Mouse (Mus musculus) layer of hippocampus, adult 18-20 months (tissue): ENCODE measurements around the gene Kcnh8. TPM values are rescaled to one million over a fixed set of nuclear protein-coding genes. Genes with fewer than 3 reads are reported as not detected.

ENCODE experiments used
- DNase-seq, 2 experiments: peaks; one replicate each; pipeline ENCODE4 v3.0.0; 2022; ENCODE audit warnings: low spot score in 2 of 2
- total RNA-seq, 2 experiments: library from RNA; stranded (reverse); gene quantifications; 2 replicates each; pipeline ENCODE4 v1.2.3; 2021

The Kcnh8 gene
- total RNA-seq, 2 experiments from 2014 or later = 0.58 to 0.69 TPM

DNA sequence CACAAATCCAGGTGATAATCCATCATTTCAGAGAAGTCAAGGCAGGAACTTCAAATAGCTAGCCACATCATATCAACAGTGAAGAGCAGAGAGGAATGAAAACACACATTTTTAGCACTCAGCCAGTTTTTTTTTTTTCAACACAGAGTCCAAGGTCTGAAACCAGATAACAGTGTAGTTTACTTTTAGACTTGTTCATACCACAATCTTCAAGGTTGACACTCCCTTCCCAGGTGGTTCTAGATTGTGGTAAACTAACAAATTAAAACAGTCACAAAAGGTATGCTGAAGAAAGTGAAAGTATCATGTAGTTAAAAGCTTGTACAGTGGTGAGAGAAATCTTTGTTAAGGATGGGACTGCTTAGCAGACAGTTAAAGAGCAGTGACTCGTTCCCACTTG is 216.5 kb downstream of the Kcnh8 start:
- no peak for DNase-seq

DNA sequence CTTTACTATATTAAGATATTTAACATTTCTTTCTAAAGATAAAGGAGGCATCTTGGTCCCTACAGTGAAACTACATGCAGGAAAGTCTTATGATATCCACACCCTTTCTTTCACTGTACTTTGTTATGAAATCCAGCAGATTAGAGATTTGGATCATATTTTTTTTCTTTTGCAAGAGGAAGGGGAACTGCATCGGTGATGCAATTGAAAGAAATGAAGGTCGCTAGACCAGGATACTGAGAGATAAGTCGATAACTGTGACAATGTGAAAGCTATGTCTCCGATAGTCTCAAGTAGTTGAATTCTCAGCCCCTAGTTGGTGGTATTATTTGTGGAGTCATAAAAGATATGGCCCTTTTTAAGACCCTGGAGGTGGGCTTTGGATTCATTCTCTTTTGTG is 227.2 kb downstream of the Kcnh8 start:
- no peak for DNase-seq

DNA sequence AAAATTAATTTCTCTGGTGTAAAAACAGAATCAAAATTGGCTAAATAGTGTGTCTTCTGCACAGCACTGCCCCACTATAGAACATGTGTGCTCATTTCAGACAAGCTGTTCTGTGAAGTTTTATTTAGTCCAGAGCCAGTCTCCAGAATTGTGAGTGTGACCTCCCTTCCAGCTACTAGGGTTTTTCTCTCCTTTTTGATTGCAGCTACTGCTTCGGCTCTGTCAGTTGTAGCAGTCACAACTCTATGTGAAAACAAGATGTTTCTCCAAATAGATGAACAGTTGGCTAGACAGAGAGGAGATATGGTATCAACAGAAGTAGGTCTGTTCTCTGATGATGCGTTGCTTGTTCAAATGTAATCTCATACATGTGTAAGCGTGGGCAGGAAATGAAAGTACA is 270.7 kb downstream of the Kcnh8 start:
- peak in 1 of 2 experiments; percentile 45 for DNase-seq

DNA sequence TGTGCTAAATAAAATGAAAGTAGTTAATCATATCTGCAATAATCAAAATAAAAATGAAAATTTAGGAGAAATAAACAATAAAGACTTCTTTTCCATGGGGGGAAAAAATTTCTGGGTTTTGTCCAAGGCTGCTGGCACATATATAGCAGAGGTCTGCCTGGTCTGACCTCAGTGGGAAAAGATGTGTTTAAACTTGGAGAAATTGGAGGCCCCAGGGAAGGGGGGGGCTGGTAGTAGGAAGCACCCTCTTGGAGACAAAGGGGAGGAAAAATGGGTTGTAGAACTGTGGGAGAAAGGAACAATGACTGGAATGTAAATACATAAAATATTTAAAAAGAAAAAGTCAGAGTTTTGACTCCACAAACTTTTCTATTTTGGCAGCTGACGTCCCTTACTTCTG is 276.5 kb downstream of the Kcnh8 start:
- no peak for DNase-seq

DNA sequence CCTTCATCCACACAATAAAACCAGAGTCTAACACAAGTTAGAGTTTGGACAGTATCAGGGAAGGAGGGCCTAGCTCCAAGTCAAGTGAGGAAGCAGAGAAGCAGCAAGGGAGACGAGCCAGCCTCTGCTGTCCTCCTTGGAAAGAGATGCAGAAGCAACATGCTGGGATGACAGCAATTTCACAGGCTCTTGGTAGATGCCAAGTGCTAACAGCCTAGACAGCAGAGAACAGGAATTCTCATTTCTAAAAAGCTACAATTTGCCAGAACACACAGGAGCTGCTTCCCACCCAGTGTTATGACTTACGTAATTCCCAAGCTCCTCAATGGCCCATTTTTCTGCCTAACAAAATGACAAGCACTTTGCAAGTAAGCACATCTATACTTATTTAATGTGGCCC is 277.5 kb downstream of the Kcnh8 start:
- peak in 1 of 2 experiments; percentile 51 for DNase-seq

DNA sequence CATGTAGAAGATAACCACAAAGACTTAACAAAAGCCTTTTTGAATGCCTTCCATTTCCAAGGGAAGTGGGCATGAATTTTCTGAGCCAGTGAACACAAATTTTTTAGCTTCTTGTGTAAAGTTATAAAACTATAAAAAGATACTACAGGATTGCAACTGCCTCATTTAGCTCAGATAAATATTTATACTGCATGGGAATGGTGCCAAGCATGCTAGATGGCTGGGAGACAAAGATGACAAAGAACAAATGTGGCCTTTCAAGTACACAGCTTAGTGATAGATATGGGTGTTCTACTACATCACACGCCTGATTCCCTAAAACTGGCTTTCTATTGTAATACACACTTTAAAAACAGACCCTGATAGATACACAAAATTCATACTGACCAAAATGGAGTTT is 282.7 kb downstream of the Kcnh8 start:
- DNase-seq = no peak

DNA sequence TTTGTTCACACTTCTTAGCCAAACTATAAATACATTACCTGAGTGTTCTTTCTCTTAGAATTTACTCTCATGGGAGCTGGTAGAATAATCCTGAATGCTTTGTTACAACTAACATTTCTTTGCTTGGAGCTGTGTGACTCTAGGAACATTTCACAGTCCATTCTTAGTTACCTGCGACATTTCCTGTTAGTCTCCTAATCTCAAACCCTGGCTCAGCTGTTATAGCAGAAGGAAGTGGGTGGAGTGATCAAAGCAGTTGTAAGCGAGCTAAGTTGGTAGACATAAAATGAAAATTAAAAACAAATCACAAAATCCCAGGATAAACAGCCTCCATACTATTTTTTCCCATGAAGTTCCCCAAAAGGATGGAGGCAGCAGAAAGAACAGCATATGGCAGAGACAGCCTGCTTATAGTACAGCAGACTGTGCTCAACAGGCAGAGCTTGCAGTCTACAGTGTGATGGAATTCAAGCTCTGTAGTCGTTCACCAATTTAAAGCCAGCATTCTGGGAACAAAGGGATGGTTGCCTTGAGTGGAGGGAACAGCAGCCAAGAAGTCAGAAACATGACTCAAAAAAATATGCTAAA is 318.1 kb downstream of the Kcnh8 start:
- DNase-seq = peak; percentile 56 to 79

DNA sequence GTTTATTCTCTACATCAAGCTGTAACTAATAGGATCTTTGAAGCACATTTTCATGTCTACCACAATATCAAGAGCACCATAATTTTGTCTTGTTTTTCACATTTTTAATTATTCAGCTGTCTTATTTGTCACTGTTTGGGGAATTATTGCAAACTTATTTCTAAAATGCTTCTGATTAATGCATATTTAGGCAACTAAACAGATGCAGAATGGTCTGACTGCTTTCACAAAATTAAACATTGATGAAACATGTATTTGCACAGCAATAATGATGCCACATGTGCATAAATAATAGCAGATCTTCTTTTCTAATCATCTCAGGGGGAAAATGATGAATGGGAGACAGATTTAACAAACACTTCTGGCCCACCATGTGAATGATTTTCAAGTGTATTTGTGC is 341.5 kb downstream of the Kcnh8 start:
- no peak for DNase-seq

DNA sequence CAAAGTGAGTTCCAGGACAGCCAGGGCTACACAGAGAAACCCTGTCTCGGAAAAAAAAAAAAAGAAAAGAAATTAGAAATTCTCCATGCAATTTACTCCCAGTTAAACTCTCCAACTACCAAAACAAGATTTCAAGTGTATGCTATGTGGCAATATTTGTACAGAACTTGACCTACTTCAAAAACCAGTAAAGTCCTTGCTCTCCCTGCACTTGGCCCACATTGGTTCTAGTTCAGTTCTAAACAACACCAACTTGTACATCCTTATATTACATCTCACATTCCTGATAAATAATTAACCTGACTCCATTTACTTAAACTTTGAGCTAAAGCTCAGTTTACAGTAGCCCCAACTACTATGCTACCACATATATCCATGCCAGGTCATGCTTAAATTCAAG is 370.2 kb downstream of the Kcnh8 start:
- no peak for DNase-seq

DNA sequence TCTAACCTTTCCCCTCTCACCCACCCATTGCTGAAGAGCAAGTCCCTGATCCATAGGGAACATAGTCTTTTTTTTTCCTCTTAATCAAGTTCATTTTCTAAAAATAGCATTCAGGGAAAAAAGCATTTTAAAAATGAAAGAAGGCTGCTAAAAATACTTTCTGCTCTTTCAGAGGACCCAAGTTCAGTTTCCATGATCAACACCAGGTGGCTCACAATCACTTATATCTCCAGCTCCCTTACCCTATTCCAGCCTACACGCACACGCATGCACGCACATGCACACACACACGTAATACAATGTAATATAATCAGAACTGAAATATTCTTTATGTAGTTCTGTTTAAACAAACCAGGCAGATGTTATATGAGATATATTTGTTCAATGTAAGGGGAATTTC is 378.4 kb downstream of the Kcnh8 start:
- no peak for DNase-seq
